15 mouse cellular contexts compared by ENCODE assay signal in genomic region chr8:70941478-70941877, GRCm38 (mm10). TPM values are rescaled to one million over a fixed set of nuclear protein-coding genes. Genes with fewer than 3 reads are reported as not detected.
DNase-seq lines count a peak whose midpoint lies in the region; ATAC-seq lines count a peak whose summit lies in the region.
"Had no signal": no experiment of that assay in that cellular context is flagged by ENCODE, and none has a peak within 500 bp of the region (broad histone marks: within the 10 kb centered on the region; RNA-seq: fewer than 3 reads in every experiment).

No protein-coding gene starts in this region.

- no peak overlapping the region for H3K4me2 ChIP-seq in intestine, embryonic 14.5 days (ENCODE audit: low read length)
- no peak overlapping the region for H3K4me2 ChIP-seq in intestine, embryonic 16.5 days (ENCODE audit: low read depth, low read length)
- H3K4me2 ChIP-seq: forebrain, embryonic 15.5 days; stomach, embryonic 15.5 days had no signal

- ATAC-seq in intestine, embryonic 14.5 days (replicated peaks; ENCODE audit: low FRiP score, low TSS enrichment, low read depth) = no peak
- no peak for ATAC-seq in intestine, embryonic 16.5 days
- ATAC-seq: forebrain, embryonic 15.5 days; midbrain, embryonic 16.5 days had no signal

- no peak overlapping the region for H3K9ac ChIP-seq in intestine, embryonic 14.5 days (ENCODE audit: low read length)
- no peak overlapping the region for H3K9ac ChIP-seq in intestine, embryonic 16.5 days (ENCODE audit: low read depth, low read length)
- H3K9ac ChIP-seq: forebrain, embryonic 15.5 days; stomach, embryonic 15.5 days had no signal

- H3K4me1 ChIP-seq in intestine, embryonic 14.5 days (replicated peaks; ENCODE audit: control insufficient read depth, insufficient read depth, low read length) = no peaks in the 10 kb centered on the region
- no peaks in the 10 kb centered on the region for H3K4me1 ChIP-seq in intestine, embryonic 16.5 days (ENCODE audit: control insufficient read depth, insufficient read depth, low read length)
- H3K4me1 ChIP-seq: forebrain, embryonic 15.5 days; hindbrain, embryonic 10.5 days; stomach, embryonic 15.5 days had no signal

- H3K27ac ChIP-seq in intestine, embryonic 14.5 days (ENCODE audit: low read depth) = no peak overlapping the region
- no peak overlapping the region for H3K27ac ChIP-seq in intestine, embryonic 16.5 days (ENCODE audit: low read length)
- H3K27ac ChIP-seq: forebrain, embryonic 15.5 days; hindbrain, embryonic 10.5 days; stomach, embryonic 15.5 days had no signal

- no peak overlapping the region for H3K4me3 ChIP-seq in intestine, embryonic 14.5 days (ENCODE audit: low read depth, low read length)
- no peak overlapping the region for H3K4me3 ChIP-seq in intestine, embryonic 16.5 days (ENCODE audit: low read length)
- H3K4me3 ChIP-seq: forebrain, embryonic 15.5 days; hindbrain, embryonic 10.5 days; stomach, embryonic 15.5 days had no signal

- peak; percentile 16 for DNase-seq in intestine, embryonic 14.5 days (ENCODE audit: low spot score)
- DNase-seq in thymus, postnatal 4 days = peak; percentile 20
- DNase-seq in thymus, postnatal 14 days = no peak
- peak; percentile 60 for DNase-seq in ZHBTc4 (ENCODE audit: low read depth, low spot score)
- DNase-seq in telencephalon, adult 2 months (ENCODE audit: low read depth, low spot score) = peak; percentile 28
- DNase-seq in right cerebral cortex, postnatal 25 days = no peak
- DNase-seq: adrenal gland, postnatal 14 days; cerebellum, adult 8-10 months; kidney, adult 9 months; lung, postnatal 36 days had no signal

- no peaks in the 10 kb centered on the region for H3K9me3 ChIP-seq in intestine, embryonic 14.5 days (ENCODE audit: control insufficient read depth, low read length)
- no peaks in the 10 kb centered on the region for H3K9me3 ChIP-seq in intestine, embryonic 16.5 days (ENCODE audit: control insufficient read depth, low read length)
- H3K9me3 ChIP-seq: forebrain, embryonic 15.5 days; hindbrain, embryonic 10.5 days; stomach, embryonic 15.5 days had no signal

- H3K36me3 ChIP-seq in intestine, embryonic 14.5 days (ENCODE audit: control insufficient read depth, insufficient read depth, low read length) = no peaks in the 10 kb centered on the region
- no peaks in the 10 kb centered on the region for H3K36me3 ChIP-seq in intestine, embryonic 16.5 days (ENCODE audit: control insufficient read depth, insufficient read depth, low read length)
- H3K36me3 ChIP-seq: forebrain, embryonic 15.5 days; hindbrain, embryonic 10.5 days; stomach, embryonic 15.5 days had no signal

- 65% methylated on average over 2 of the region's 2 CpGs for WGBS in intestine, embryonic 14.5 days
- 65% methylated on average over 2 of the region's 2 CpGs for WGBS in intestine, embryonic 16.5 days

- no peaks in the 10 kb centered on the region for H3K27me3 ChIP-seq in intestine, embryonic 14.5 days (replicated peaks; ENCODE audit: control insufficient read depth, insufficient read depth, low read length)
- H3K27me3 ChIP-seq in intestine, embryonic 16.5 days (replicated peaks; ENCODE audit: control insufficient read depth, insufficient read depth, low read length) = no peaks in the 10 kb centered on the region
- H3K27me3 ChIP-seq: forebrain, embryonic 15.5 days; stomach, embryonic 15.5 days had no signal

RNA-seq across cellular contexts. Expression of gene Map1s, which starts 35.7 kb away (rescaled TPM):
- 43.8 and 44.7 TPM in 2 replicates for polyA plus RNA-seq in intestine, embryonic 14.5 days (2014; fragmentation: Nextera tagmentation; extraction: Ambion mirVana)
- polyA plus RNA-seq in intestine, embryonic 16.5 days (2015; fragmentation: Nextera tagmentation; extraction: Ambion mirVana) = 32.6 and 34.3 TPM in 2 replicates

RNA-seq across cellular contexts. Expression of gene Rpl18a, which starts 44.3 kb away (rescaled TPM):
- 6,009 and 6,086 TPM in 2 replicates for polyA plus RNA-seq in intestine, embryonic 14.5 days (2014; fragmentation: Nextera tagmentation; extraction: Ambion mirVana)
- 4,291 and 4,407 TPM in 2 replicates for polyA plus RNA-seq in intestine, embryonic 16.5 days (2015; fragmentation: Nextera tagmentation; extraction: Ambion mirVana)

RNA-seq across cellular contexts. Expression of gene Slc5a5, which starts 48.9 kb away (rescaled TPM):
- 0.32 and 0.45 TPM in 2 replicates for polyA plus RNA-seq in intestine, embryonic 14.5 days (2014; fragmentation: Nextera tagmentation; extraction: Ambion mirVana)
- 0.31 and 0.32 TPM in 2 replicates for polyA plus RNA-seq in intestine, embryonic 16.5 days (2015; fragmentation: Nextera tagmentation; extraction: Ambion mirVana)

Comparison
In these comparisons a context has a peak if more than half of its experiments do, and no peak if none do; other contexts are left out.
1. DNase-seq: peak in intestine, embryonic 14.5 days (single experiment), thymus, postnatal 4 days (single experiment), ZHBTc4 (single experiment) and telencephalon, adult 2 months (single experiment); none in thymus, postnatal 14 days (single experiment) and right cerebral cortex, postnatal 25 days (single experiment).